In the genomic region with DNA sequence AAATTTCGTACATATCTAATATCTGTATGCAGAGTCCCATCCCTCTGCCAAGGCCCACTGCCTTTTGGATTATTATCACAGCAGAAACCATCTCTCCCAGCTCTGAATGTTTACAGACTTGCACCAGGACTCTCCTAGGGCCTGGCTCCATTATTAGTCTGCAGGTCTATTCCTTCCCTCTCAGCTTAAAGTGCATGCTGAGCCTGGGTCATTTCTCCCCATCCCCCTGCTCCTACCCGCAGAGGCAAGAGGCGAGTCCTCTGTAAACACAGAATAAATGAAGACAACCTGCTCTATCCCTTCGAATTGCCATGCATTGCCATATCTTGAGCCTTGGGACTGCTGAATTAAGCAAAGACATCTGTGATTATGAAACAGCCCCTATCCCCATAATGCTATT, we compare ENCODE assay signal across 28 mouse cellular contexts.
DNase-seq lines count a peak whose midpoint lies in the region; ATAC-seq and TF ChIP-seq lines count a peak whose summit lies in the region.
"Had no signal": no experiment of that assay in that cellular context is flagged by ENCODE, and none has a peak within 500 bp of the region (broad histone marks: within the 10 kb centered on the region; RNA-seq: fewer than 3 reads in every experiment).

No protein-coding gene starts in this region.

- no peaks in the 10 kb centered on the region for H3K9me3 ChIP-seq in forebrain, embryonic 10.5 days
- no peaks in the 10 kb centered on the region for H3K9me3 ChIP-seq in forebrain, postnatal 0 days (ENCODE audit: low read length)
- no peaks in the 10 kb centered on the region for H3K9me3 ChIP-seq in midbrain, embryonic 12.5 days
- H3K9me3 ChIP-seq in midbrain, embryonic 15.5 days = no peaks in the 10 kb centered on the region
- H3K9me3 ChIP-seq in midbrain, embryonic 13.5 days = no peaks in the 10 kb centered on the region
- H3K9me3 ChIP-seq: heart, embryonic 12.5 days; liver, embryonic 13.5 days; neural tube, embryonic 15.5 days had no signal

- peaks cover 31% of the 10 kb centered on the region for H3K4me1 ChIP-seq in forebrain, embryonic 10.5 days
- H3K4me1 ChIP-seq in forebrain, postnatal 0 days (ENCODE audit: insufficient read depth) = no peaks in the 10 kb centered on the region
- H3K4me1 ChIP-seq in midbrain, embryonic 12.5 days = peaks cover 8% of the 10 kb centered on the region
- no peaks in the 10 kb centered on the region for H3K4me1 ChIP-seq in midbrain, embryonic 15.5 days
- H3K4me1 ChIP-seq in midbrain, embryonic 13.5 days (replicated peaks) = peaks cover 12% of the 10 kb centered on the region
- H3K4me1 ChIP-seq: heart, embryonic 12.5 days; liver, embryonic 13.5 days; megakaryocyte, embryonic 14.5 days had no signal

- no peak for DNase-seq in forebrain, embryonic 10.5 days (ENCODE audit: extremely low spot score, low spot score)
- DNase-seq in forebrain, postnatal 0 days = no peak
- DNase-seq in embryo, embryonic 9.5 days (ENCODE audit: extremely low spot score) = no peak
- no peak for DNase-seq in cerebellum, adult 11-12 months
- DNase-seq: adrenal gland, adult 2 months; cerebellum, adult 9-10 months; cerebellum, postnatal 36 days; gastrocnemius, postnatal 25 days; heart, adult 2 months; heart, postnatal 4 days; kidney, adult 9 months; kidney, postnatal 10 days; liver, embryonic 13.5 days; lung, adult 18-20 months; lung, postnatal 4 days; right cerebral cortex, postnatal 14 days had no signal

- WGBS in forebrain, embryonic 10.5 days = 39% methylated on average over 4 of the region's 4 CpGs
- WGBS in forebrain, postnatal 0 days = 19% methylated on average over 4 of the region's 4 CpGs
- WGBS in midbrain, embryonic 12.5 days = 29% methylated on average over 4 of the region's 4 CpGs
- 33% methylated on average over 4 of the region's 4 CpGs for WGBS in midbrain, embryonic 15.5 days
- WGBS in midbrain, embryonic 13.5 days = 26% methylated on average over 4 of the region's 4 CpGs

- H3K36me3 ChIP-seq in forebrain, embryonic 10.5 days (replicated peaks) = no peaks in the 10 kb centered on the region
- H3K36me3 ChIP-seq in forebrain, postnatal 0 days (ENCODE audit: insufficient read depth) = no peaks in the 10 kb centered on the region
- H3K36me3 ChIP-seq in midbrain, embryonic 12.5 days = no peaks in the 10 kb centered on the region
- no peaks in the 10 kb centered on the region for H3K36me3 ChIP-seq in midbrain, embryonic 15.5 days (replicated peaks)
- no peaks in the 10 kb centered on the region for H3K36me3 ChIP-seq in midbrain, embryonic 13.5 days
- H3K36me3 ChIP-seq: heart, embryonic 12.5 days; liver, embryonic 13.5 days; neural tube, embryonic 15.5 days had no signal

- no peak overlapping the region for H3K4me2 ChIP-seq in forebrain, postnatal 0 days (ENCODE audit: low read depth)
- H3K4me2 ChIP-seq in midbrain, embryonic 12.5 days (replicated peaks) = no peak overlapping the region
- no peak overlapping the region for H3K4me2 ChIP-seq in midbrain, embryonic 15.5 days
- H3K4me2 ChIP-seq in midbrain, embryonic 13.5 days (replicated peaks) = no peak overlapping the region
- H3K4me2 ChIP-seq: heart, embryonic 12.5 days; hindbrain, embryonic 14.5 days; liver, embryonic 13.5 days; neural tube, embryonic 15.5 days had no signal

- H3K27ac ChIP-seq in forebrain, embryonic 10.5 days = 0 out of 2 replicates have a peak overlapping the region, but pooled peaks have one; percentile 40
- H3K27ac ChIP-seq in forebrain, postnatal 0 days (ENCODE audit: low read depth, low read length) = no peak overlapping the region
- 0 out of 2 replicates have a peak overlapping the region, but pooled peaks have one; percentile 25 for H3K27ac ChIP-seq in midbrain, embryonic 12.5 days (replicated peaks)
- H3K27ac ChIP-seq in midbrain, embryonic 15.5 days = no peak overlapping the region
- H3K27ac ChIP-seq in midbrain, embryonic 13.5 days = no peak overlapping the region; the same call in 1 of the 2 replicates
- H3K27ac ChIP-seq: heart, adult 2 months; hindbrain, embryonic 14.5 days; liver, embryonic 13.5 days; neural tube, embryonic 15.5 days had no signal

- no peak for ATAC-seq in forebrain, postnatal 0 days
- no peak for ATAC-seq in midbrain, embryonic 12.5 days (ENCODE audit: low FRiP score, low read depth)
- ATAC-seq in midbrain, embryonic 15.5 days (replicated peaks) = no peak
- peak; percentile 66; the same call in 1 of the 2 replicates for ATAC-seq in midbrain, embryonic 13.5 days
- ATAC-seq: activated CD4-positive, CD25-positive, alpha-beta regulatory T cell, adult 4 months; intestine, postnatal 0 days; lung, postnatal 0 days had no signal

- H3K27me3 ChIP-seq in forebrain, embryonic 10.5 days (ENCODE audit: poor library complexity, severe bottlenecking) = peaks cover 30% of the 10 kb centered on the region
- no peaks in the 10 kb centered on the region for H3K27me3 ChIP-seq in forebrain, postnatal 0 days (ENCODE audit: insufficient read depth, low read length)
- no peaks in the 10 kb centered on the region for H3K27me3 ChIP-seq in midbrain, embryonic 12.5 days
- no peaks in the 10 kb centered on the region for H3K27me3 ChIP-seq in midbrain, embryonic 15.5 days (replicated peaks)
- H3K27me3 ChIP-seq in midbrain, embryonic 13.5 days = no peaks in the 10 kb centered on the region
- H3K27me3 ChIP-seq: CH12.LX; heart, embryonic 12.5 days; liver, embryonic 13.5 days; megakaryocyte, embryonic 14.5 days; neural tube, embryonic 15.5 days had no signal

- H3K9ac ChIP-seq in forebrain, postnatal 0 days = no peak overlapping the region
- no peak overlapping the region for H3K9ac ChIP-seq in midbrain, embryonic 12.5 days (replicated peaks)
- H3K9ac ChIP-seq in midbrain, embryonic 15.5 days = no peak overlapping the region
- no peak overlapping the region for H3K9ac ChIP-seq in midbrain, embryonic 13.5 days (replicated peaks)
- H3K9ac ChIP-seq: heart, embryonic 12.5 days; hindbrain, embryonic 14.5 days; liver, embryonic 13.5 days; neural tube, embryonic 15.5 days had no signal

- TF ChIP-seq CTCF in forebrain, postnatal 0 days (IDR thresholded peaks at IDR 0.05; ENCODE audit: low read depth) = no peak

- H3K4me3 ChIP-seq in forebrain, embryonic 10.5 days = no peak overlapping the region
- H3K4me3 ChIP-seq in forebrain, postnatal 0 days (ENCODE audit: low read depth, low read length) = no peak overlapping the region
- no peak overlapping the region for H3K4me3 ChIP-seq in midbrain, embryonic 12.5 days
- H3K4me3 ChIP-seq in midbrain, embryonic 15.5 days = no peak overlapping the region
- H3K4me3 ChIP-seq in midbrain, embryonic 13.5 days (replicated peaks) = no peak overlapping the region
- H3K4me3 ChIP-seq: erythroblast, embryonic 14.5 days; heart, adult 2 months; heart, embryonic 12.5 days; liver, embryonic 13.5 days; megakaryocyte, embryonic 14.5 days; neural tube, embryonic 15.5 days had no signal

Comparison
In these comparisons a context has a peak if more than half of its experiments do, and no peak if none do; other contexts are left out.
1. H3K27ac ChIP-seq: peak in forebrain, embryonic 10.5 days (single experiment) and midbrain, embryonic 12.5 days (single experiment); none in forebrain, postnatal 0 days (single experiment), midbrain, embryonic 15.5 days (single experiment) and midbrain, embryonic 13.5 days (single experiment).